Mouse (Mus musculus) forebrain, embryonic 15.5 days (tissue): ENCODE data around the gene F5. TPM values are rescaled to one million over a fixed set of nuclear protein-coding genes. Genes with fewer than 3 reads are reported as not detected.

Experiments
- ATAC-seq: fragments of 200-750 bp; cut with Nextera tagmentation; replicated peaks from 2 replicates; pipeline ENCODE4 v1.8.0; 2017; ENCODE audit warnings: mild to moderate bottlenecking, moderate TSS enrichment, moderate library complexity
- H3K27ac ChIP-seq: fragments of 300-500 bp; sonication (generic); replicated peaks from 2 replicates; pipeline ENCODE4 v1.5.1; 2015; ENCODE audit warnings: mild to moderate bottlenecking, inconsistent platforms
- H3K27me3 ChIP-seq: fragments of 300-500 bp; sonication (generic); 2 replicates; pipeline ENCODE4 v1.6.1; 2015; ENCODE audit warnings: inconsistent platforms
- H3K36me3 ChIP-seq: fragments of 300-500 bp; sonication (generic); 2 replicates; pipeline ENCODE4 v1.6.1; 2015; ENCODE audit warnings: mild to moderate bottlenecking, inconsistent platforms
- H3K4me1 ChIP-seq: fragments of 300-500 bp; sonication (generic); 2 replicates; pipeline ENCODE4 v1.6.1; 2015; ENCODE audit warnings: inconsistent platforms
- H3K4me2 ChIP-seq: fragments of 300-500 bp; sonication (generic); replicated peaks from 2 replicates; pipeline ENCODE4 v1.6.1; 2015; ENCODE audit warnings: mild to moderate bottlenecking, inconsistent platforms
- H3K4me3 ChIP-seq: fragments of 300-500 bp; sonication (generic); 2 replicates; pipeline ENCODE4 v1.5.1; 2015; ENCODE audit warnings: mild to moderate bottlenecking, inconsistent platforms
- H3K9ac ChIP-seq: fragments of 300-500 bp; sonication (generic); replicated peaks from 2 replicates; pipeline ENCODE4 v1.6.1; 2015; ENCODE audit warnings: mild to moderate bottlenecking, inconsistent platforms
- H3K9me3 ChIP-seq: fragments of 300-500 bp; sonication (generic); 2 replicates; pipeline ENCODE4 v1.6.1; 2016; ENCODE audit warnings: inconsistent platforms
- WGBS: fragments of 180-500 bp; shearing (Covaris S2); methylation state at CpG from one replicate; pipeline ENCODE4 v1.1.7; 2015; ENCODE audit warnings: mixed read lengths; 5-methylcytosine and 5-hydroxymethylcytosine counted together
- polyA plus RNA-seq: library from polyadenylated mRNA; unstranded; fragments of >200 nt; fragmentation: Nextera tagmentation; extraction: Ambion mirVana; gene quantifications from 2 replicates; pipeline ENCODE4 v1.2.1, GENCODE M21; 2015

The F5 gene
- polyA plus RNA-seq, 1 experiment from 2014 or later = 0.27 TPM

GRCm38 (mm10) chr1:164134101-164134500, 17.5 kb upstream of the F5 start:
- WGBS = 88% methylated on average over 6 of the region's 6 CpGs

GRCm38 (mm10) chr1:164135360-164135759, 16.3 kb upstream of the F5 start:
- no peak for ATAC-seq
- WGBS = 76% methylated on average over 5 of the region's 5 CpGs
- H3K27me3 ChIP-seq = no peaks in the 10 kb centered on the region
- no peak overlapping the region for H3K4me3 ChIP-seq
- H3K36me3 ChIP-seq = no peaks in the 10 kb centered on the region
- no peak overlapping the region for H3K27ac ChIP-seq
- no peak overlapping the region for H3K9ac ChIP-seq
- H3K9me3 ChIP-seq = no peaks in the 10 kb centered on the region
- H3K4me2 ChIP-seq = no peak overlapping the region
- no peaks in the 10 kb centered on the region for H3K4me1 ChIP-seq

More at GRCm38 (mm10) chr1:164134101-164134500, 17.5 kb upstream of the F5 start:
- Histone ChIP-seq H3K9ac (no peak overlapping the region), H3K4me1 (no peaks in the 10 kb centered on the region), H3K4me3 (no peak overlapping the region), H3K4me2 (no peak overlapping the region), H3K27me3 (no peaks in the 10 kb centered on the region), H3K9me3 (no peaks in the 10 kb centered on the region), H3K36me3 (no peaks in the 10 kb centered on the region), H3K27ac (no peak overlapping the region)
- no peak for ATAC-seq

DNA sequence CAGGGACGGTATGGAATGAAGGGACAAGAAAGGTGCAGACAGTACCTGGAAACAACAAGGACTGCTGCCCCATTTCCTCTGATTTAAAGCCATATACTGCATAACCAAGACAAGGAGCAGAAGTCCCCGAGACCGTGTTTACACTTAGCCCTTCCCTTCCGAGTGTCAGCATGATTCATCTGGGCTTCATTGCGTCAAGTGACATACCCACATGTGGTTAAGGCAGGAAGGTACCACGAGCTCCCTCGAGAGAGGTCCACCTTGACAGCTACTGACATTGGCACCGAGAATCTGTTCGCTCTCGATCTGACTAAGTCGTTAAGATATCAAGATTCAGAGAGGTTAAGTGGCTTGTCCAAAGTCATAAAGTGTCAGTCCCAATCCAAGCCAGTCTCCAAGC, 15.7 kb upstream of the F5 start:
- ATAC-seq = no peak
- Histone ChIP-seq H3K27ac (no peak overlapping the region), H3K36me3 (no peaks in the 10 kb centered on the region), H3K4me1 (no peaks in the 10 kb centered on the region), H3K4me3 (no peak overlapping the region), H3K4me2 (no peak overlapping the region), H3K9me3 (no peaks in the 10 kb centered on the region), H3K27me3 (no peaks in the 10 kb centered on the region), H3K9ac (no peak overlapping the region)
- 82% methylated on average over 11 of the region's 11 CpGs for WGBS

DNA sequence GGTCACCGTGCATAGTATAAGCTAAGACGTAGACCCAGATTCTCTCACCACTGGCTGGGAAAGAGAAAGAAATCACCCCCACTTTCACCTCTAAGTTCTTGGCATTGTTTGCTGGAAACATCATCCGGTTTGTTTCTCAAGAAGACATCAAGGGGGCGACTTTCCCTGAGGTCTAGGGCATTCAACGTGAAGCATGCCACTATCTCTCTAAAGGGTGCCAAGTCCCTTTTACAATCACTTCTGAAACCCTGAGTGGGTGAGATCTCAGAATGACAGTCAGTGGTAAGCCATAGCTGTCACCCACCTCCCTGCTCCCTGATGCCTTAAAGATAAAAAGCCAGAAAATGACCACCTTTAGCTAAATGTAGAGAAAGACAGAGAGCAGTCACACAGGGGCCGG, 15.0 kb upstream of the F5 start:
- H3K4me3 ChIP-seq = no peak overlapping the region
- 79% methylated on average over 6 of the region's 6 CpGs for WGBS
- no peak for ATAC-seq
- H3K27ac ChIP-seq = no peak overlapping the region
- H3K4me1 ChIP-seq = no peaks in the 10 kb centered on the region
- no peaks in the 10 kb centered on the region for H3K27me3 ChIP-seq
- no peaks in the 10 kb centered on the region for H3K9me3 ChIP-seq
- H3K36me3 ChIP-seq = no peaks in the 10 kb centered on the region
- no peak overlapping the region for H3K9ac ChIP-seq
- H3K4me2 ChIP-seq = no peak overlapping the region

GRCm38 (mm10) chr1:164138365-164139130, 13.1 kb upstream of the F5 start:
- no peaks in the 10 kb centered on the region for H3K36me3 ChIP-seq
- H3K27ac ChIP-seq = no peak overlapping the region
- no peaks in the 10 kb centered on the region for H3K4me1 ChIP-seq
- H3K27me3 ChIP-seq = no peaks in the 10 kb centered on the region
- no peak overlapping the region for H3K4me3 ChIP-seq
- no peak overlapping the region for H3K4me2 ChIP-seq
- peak; percentile 91 for ATAC-seq
- no peaks in the 10 kb centered on the region for H3K9me3 ChIP-seq
- WGBS = 1% methylated on average over 5 of the region's 5 CpGs
- no peak overlapping the region for H3K9ac ChIP-seq

DNA sequence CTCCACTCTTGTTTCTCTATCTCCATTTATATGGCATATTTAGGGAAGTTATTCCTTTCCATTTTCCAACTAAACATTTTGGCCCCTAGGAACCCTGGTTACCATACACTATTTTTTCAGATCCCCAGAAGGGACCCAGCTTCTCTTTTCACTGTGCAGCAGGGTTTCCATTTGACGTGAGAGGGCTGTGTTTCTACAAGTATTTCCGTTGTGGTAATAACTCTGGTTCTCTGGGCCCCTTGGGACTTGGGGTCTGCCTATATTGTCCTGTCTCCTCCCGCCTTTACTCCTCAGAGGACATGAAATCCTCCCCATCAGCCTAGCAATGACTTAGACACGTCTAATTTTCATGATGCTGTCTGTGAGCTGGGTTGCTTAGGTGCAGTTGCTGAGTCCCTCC, 12.2 kb upstream of the F5 start:
- no peaks in the 10 kb centered on the region for H3K36me3 ChIP-seq
- no peaks in the 10 kb centered on the region for H3K4me1 ChIP-seq
- WGBS = 79% methylated on average over 4 of the region's 4 CpGs
- H3K27ac ChIP-seq = no peak overlapping the region
- no peak overlapping the region for H3K4me2 ChIP-seq
- H3K9me3 ChIP-seq = no peaks in the 10 kb centered on the region
- H3K9ac ChIP-seq = no peak overlapping the region
- no peak for ATAC-seq
- H3K4me3 ChIP-seq = no peak overlapping the region
- H3K27me3 ChIP-seq = no peaks in the 10 kb centered on the region

- Histone ChIP-seq H3K4me3 (no peak overlapping the region), H3K4me2 (no peak overlapping the region), H3K36me3 (no peaks in the 10 kb centered on the region), H3K4me1 (no peaks in the 10 kb centered on the region), H3K27me3 (no peaks in the 10 kb centered on the region), H3K9ac (no peak overlapping the region), H3K9me3 (no peaks in the 10 kb centered on the region), H3K27ac (no peak overlapping the region)
- 97% methylated on average over 7 of the region's 7 CpGs for WGBS
- ATAC-seq = no peak
Measured at GRCm38 (mm10) chr1:164149083-164149482, 2.6 kb upstream of the F5 start.

DNA sequence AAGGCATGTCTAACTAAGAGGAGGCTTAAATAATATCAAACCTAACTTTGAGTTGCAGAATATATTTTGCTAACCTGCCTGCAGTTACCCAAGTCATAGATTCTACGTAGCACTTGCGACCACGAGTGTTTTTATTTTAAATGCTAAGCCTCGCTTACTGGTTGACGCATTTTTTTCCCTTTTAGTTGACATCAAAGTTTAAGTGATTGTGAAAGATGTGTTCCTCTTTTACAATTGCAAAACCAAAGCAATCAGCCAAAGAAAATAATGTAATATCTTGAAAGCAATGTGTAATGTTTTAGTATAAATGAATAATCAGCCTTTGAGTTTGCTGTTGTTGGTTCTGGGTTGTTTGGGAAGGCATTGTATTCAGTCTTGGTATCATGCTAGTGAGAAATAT, 1.2 kb downstream of the F5 start:
- H3K4me1 ChIP-seq = no peaks in the 10 kb centered on the region
- H3K9ac ChIP-seq = no peak overlapping the region
- ATAC-seq = no peak
- H3K36me3 ChIP-seq = no peaks in the 10 kb centered on the region
- WGBS = 92% methylated on average over 5 of the region's 5 CpGs
- H3K4me2 ChIP-seq = no peak overlapping the region
- no peak overlapping the region for H3K27ac ChIP-seq
- no peak overlapping the region for H3K4me3 ChIP-seq
- H3K9me3 ChIP-seq = no peaks in the 10 kb centered on the region
- no peaks in the 10 kb centered on the region for H3K27me3 ChIP-seq

- Histone ChIP-seq H3K9ac (no peak overlapping the region), H3K36me3 (no peaks in the 10 kb centered on the region), H3K27me3 (no peaks in the 10 kb centered on the region), H3K4me2 (no peak overlapping the region), H3K4me1 (no peaks in the 10 kb centered on the region), H3K27ac (no peak overlapping the region), H3K9me3 (no peaks in the 10 kb centered on the region), H3K4me3 (no peak overlapping the region)
- WGBS = 81% methylated on average over 3 of the region's 3 CpGs
- ATAC-seq = no peak
Measured at GRCm38 (mm10) chr1:164154983-164155382, 3.3 kb downstream of the F5 start.

DNA sequence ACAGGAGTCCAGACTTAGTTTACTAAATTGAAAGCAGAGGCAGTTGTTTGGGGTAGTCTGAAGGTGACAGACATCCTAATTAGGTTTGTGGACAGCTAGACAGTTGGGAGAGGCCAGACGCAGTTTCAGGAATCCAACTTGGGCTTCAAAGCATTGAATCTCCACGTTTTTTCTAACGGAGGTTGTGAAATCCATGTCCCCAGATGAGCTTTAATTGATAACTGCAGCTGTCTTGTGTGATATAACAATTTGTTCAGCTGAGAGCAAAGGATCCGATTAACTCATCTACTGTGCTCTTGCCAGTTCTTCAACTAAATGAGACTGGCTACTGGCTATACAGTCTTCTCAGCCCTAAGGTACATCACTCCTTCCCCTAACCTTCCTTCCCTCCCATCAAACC, 6.9 kb downstream of the F5 start:
- no peaks in the 10 kb centered on the region for H3K9me3 ChIP-seq
- ATAC-seq = no peak
- WGBS = 68% methylated on average over 4 of the region's 4 CpGs
- no peak overlapping the region for H3K9ac ChIP-seq
- H3K27me3 ChIP-seq = no peaks in the 10 kb centered on the region
- no peaks in the 10 kb centered on the region for H3K4me1 ChIP-seq
- H3K4me2 ChIP-seq = no peak overlapping the region
- no peak overlapping the region for H3K27ac ChIP-seq
- H3K36me3 ChIP-seq = no peaks in the 10 kb centered on the region
- no peak overlapping the region for H3K4me3 ChIP-seq

GRCm38 (mm10) chr1:164159781-164160180, 8.1 kb downstream of the F5 start:
- no peak overlapping the region for H3K4me2 ChIP-seq
- no peaks in the 10 kb centered on the region for H3K9me3 ChIP-seq
- WGBS = 70% methylated on average over 2 of the region's 2 CpGs
- no peaks in the 10 kb centered on the region for H3K27me3 ChIP-seq
- H3K4me1 ChIP-seq = no peaks in the 10 kb centered on the region
- H3K9ac ChIP-seq = no peak overlapping the region
- no peaks in the 10 kb centered on the region for H3K36me3 ChIP-seq
- no peak overlapping the region for H3K27ac ChIP-seq
- no peak overlapping the region for H3K4me3 ChIP-seq
- ATAC-seq = no peak

DNA sequence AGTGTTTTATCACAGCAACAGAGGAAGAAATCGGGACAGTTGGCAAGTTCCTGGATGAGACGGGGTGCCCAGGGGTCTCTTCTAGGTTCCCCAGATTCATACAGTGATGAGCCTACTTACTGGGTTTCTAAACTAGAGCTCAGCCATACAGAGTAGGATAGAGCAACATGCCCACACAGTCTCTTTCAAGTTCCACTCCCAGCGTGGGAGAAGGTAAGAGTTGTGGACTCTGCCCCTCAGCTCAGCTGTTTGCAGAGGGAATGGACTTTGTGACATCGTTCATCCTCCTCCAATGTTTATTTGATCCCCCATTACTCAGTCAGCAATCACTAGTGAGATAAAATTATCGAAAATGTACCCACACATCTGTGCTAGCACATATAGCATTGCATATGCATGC, 11.1 kb downstream of the F5 start:
- ATAC-seq = no peak
- Histone ChIP-seq H3K36me3 (no peaks in the 10 kb centered on the region), H3K4me3 (no peak overlapping the region), H3K9ac (no peak overlapping the region), H3K9me3 (no peaks in the 10 kb centered on the region), H3K4me2 (no peak overlapping the region), H3K27ac (no peak overlapping the region), H3K4me1 (no peaks in the 10 kb centered on the region), H3K27me3 (no peaks in the 10 kb centered on the region)
- 85% methylated on average over 5 of the region's 5 CpGs for WGBS

- H3K27ac ChIP-seq = no peak overlapping the region
- H3K27me3 ChIP-seq = no peaks in the 10 kb centered on the region
- H3K36me3 ChIP-seq = no peaks in the 10 kb centered on the region
- H3K9ac ChIP-seq = no peak overlapping the region
- 79% methylated on average over 4 of the region's 4 CpGs for WGBS
- H3K4me3 ChIP-seq = no peak overlapping the region
- ATAC-seq = no peak
- H3K4me2 ChIP-seq = no peak overlapping the region
- no peaks in the 10 kb centered on the region for H3K9me3 ChIP-seq
- no peaks in the 10 kb centered on the region for H3K4me1 ChIP-seq
Measured at GRCm38 (mm10) chr1:164168818-164169217, 17.2 kb downstream of the F5 start.
